Mouse (Mus musculus) spleen, adult 2 months (tissue): ENCODE measurements around the gene Ccdc153. TPM values are rescaled to one million over a fixed set of nuclear protein-coding genes. Genes with fewer than 3 reads are reported as not detected.

ENCODE experiments used
- DNase-seq, 2 experiments: peaks; one replicate each; pipeline versions ENCODE4 v3.0.0 to v3.0.0-alpha.2; 2012 to 2021; ENCODE audit warnings: low spot score in 2 of 2, low read depth in 1 of 2
- H3K27ac ChIP-seq: fragments of 200-500 bp; 2 replicates; pipeline ENCODE4 v1.5.1; 2012; ENCODE audit warnings: low read length, inconsistent platforms; ENCODE audit not compliant: insufficient read depth
- H3K27me3 ChIP-seq: fragments of 200-500 bp; 2 replicates; pipeline ENCODE4 v1.6.1; 2012; ENCODE audit warnings: mild to moderate bottlenecking, moderate library complexity, low read length, inconsistent platforms; ENCODE audit not compliant: control insufficient read depth, insufficient read depth
- H3K36me3 ChIP-seq: fragments of 200-500 bp; 2 replicates; pipeline ENCODE4 v1.6.1; 2012; ENCODE audit warnings: mild to moderate bottlenecking, low read length, inconsistent platforms; ENCODE audit not compliant: control insufficient read depth, insufficient read depth
- H3K4me1 ChIP-seq: fragments of 200-500 bp; 2 replicates; pipeline ENCODE4 v1.6.1; 2011; ENCODE audit warnings: inconsistent platforms; ENCODE audit not compliant: control insufficient read depth, insufficient read depth, insufficient read length
- H3K4me3 ChIP-seq: fragments of 200-500 bp; 2 replicates; pipeline ENCODE4 v1.5.1; 2011; ENCODE audit warnings: mild to moderate bottlenecking, inconsistent platforms; ENCODE audit not compliant: insufficient read depth, insufficient read length; ENCODE audit errors: extremely low read depth
- CTCF ChIP-seq: fragments of 200-500 bp; IDR thresholded peaks from 2 replicates; pipeline ENCODE4 v1.5.1; 2011; ENCODE audit warnings: mild to moderate bottlenecking, inconsistent platforms; ENCODE audit not compliant: insufficient read depth, insufficient read length, insufficient replicate concordance; ENCODE audit errors: extremely low read depth
- POLR2A ChIP-seq: fragments of 200-500 bp; IDR thresholded peaks from 2 replicates; pipeline ENCODE4 v1.6.1; 2011; ENCODE audit warnings: low read depth, low read length, inconsistent platforms
- WGBS: fragments of 180-500 bp; shearing (Covaris S2); methylation state at CpG from one replicate; pipeline ENCODE4 v1.1.7; 2018; 5-methylcytosine and 5-hydroxymethylcytosine counted together
- polyA plus RNA-seq: library from polyadenylated mRNA; depleted of rRNA; stranded (reverse); fragments of >200 nt; gene quantifications from 2 replicates; pipeline ENCODE4 v1.2.3, GENCODE M21; 2012; rRNA removed

Ccdc153 gene
- polyA plus RNA-seq, 1 experiment, result not detected

DNA sequence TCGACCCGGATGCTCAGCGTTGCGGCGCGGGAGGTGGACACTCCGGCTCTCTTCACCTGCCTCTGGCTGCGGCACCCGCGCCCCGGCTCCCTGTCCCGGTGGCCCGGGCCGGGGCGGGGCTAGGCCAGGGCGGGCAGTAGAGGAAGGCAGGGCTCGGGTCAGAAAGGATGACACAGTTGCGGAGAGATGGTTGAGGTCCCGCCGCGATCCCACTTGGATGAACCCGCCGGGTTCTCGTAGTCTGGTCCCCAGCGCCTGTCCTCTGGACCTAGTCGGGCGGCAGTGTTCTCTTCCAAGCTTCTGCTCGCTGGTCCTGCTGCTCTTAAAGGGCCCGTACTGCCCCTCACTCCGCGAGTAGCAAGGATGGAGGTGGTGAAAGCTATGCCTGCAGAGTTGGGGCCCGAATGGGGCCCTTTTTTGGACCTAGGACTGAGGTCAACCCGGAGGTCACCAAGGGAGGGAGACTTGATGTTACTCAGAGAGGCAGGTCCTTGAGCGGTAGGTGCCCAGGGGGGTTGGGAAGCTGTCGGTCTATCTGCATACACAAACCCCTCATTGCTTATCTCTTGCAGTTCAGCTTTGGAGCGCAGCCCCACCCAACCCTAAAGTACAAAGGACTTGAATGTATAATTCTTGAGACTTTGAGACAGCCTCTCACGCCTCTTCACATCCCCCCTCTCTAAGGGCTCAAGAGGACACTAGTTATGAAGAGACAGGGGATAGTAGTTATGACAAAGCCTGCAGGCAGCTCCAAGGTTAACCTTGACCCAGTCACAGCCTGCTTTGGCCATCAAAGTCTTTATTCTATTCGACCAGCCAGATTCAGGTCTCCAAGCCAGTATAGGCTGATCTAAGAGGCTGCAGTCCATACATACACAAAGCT is 47.8 kb downstream of the Ccdc153 start, which contains the start of gene Abcg4:
Gene Abcg4 (minus strand): TSS at position 540 of the 883 bp plus-strand sequence.
- Histone ChIP-seq H3K4me1 (peaks cover 15% of the 10 kb centered on the region), H3K4me3 (peak within 1 kb of the TSS; percentile 54), H3K36me3 (peaks cover 5% of the 10 kb centered on the region; the same call in 1 of the 2 replicates), H3K27ac (peak within 1 kb of the TSS; percentile 47; the same call in 1 of the 2 replicates), H3K27me3 (peaks cover 23% of the 10 kb centered on the region)
- 5% methylated on average over 38 of the region's 38 CpGs for WGBS
- TF ChIP-seq POLR2A (no peak), CTCF (no peak)
- no peak for DNase-seq

DNA sequence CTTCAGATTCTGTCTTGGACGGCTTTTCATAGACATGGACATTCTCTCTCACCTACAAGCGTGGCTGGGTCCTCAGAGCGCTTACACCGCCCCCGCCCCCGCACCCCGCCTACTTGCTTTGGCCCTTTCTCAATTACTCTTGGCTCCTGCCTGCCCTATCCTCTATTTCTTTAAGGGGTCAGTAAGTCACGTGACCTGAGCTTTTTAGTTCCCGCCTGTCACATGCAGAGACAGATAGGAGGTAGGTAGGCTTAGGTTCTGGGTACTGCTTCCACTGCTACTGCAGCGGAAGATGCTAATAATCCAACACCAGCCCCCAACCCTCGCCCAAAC is 48.4 kb downstream of the Ccdc153 start:
- H3K4me3 ChIP-seq, result no peak overlapping the region
- H3K27ac ChIP-seq, result 0 out of 2 replicates have a peak overlapping the region, but pooled peaks have one; percentile 47
- no peak for DNase-seq
- H3K4me1 ChIP-seq, result peaks cover 15% of the 10 kb centered on the region
- H3K27me3 ChIP-seq, result peaks cover 23% of the 10 kb centered on the region
- peaks cover 7% of the 10 kb centered on the region for H3K36me3 ChIP-seq
- TF ChIP-seq POLR2A (no peak), CTCF (no peak)
- WGBS, result 51% methylated on average over 11 of the region's 11 CpGs

DNA sequence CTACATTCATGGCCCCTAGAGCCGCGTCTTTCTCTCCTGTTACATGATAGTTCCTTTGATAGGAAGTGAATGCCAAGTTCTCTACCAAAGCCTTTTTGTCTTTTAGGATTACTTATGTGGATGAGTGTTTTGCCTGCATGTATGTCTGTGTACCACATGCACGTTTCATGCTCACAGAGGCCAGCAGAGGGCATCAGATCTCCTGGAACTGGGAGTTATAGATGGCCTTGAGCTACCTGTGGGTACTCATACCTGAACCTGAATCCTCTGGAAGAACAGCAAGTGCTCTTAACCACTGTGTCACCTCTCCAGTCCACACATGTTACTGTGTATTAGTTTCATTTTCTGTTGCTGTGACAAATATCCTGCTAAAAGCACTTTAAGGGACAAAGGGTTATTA is 52.0 kb downstream of the Ccdc153 start:
- H3K27me3 ChIP-seq, result peaks cover 18% of the 10 kb centered on the region
- H3K4me3 ChIP-seq, result no peak overlapping the region
- peaks cover 11% of the 10 kb centered on the region for H3K4me1 ChIP-seq
- H3K27ac ChIP-seq, result no peak overlapping the region
- peak; percentile 36 to 60 for DNase-seq
- 81% methylated on average over 3 of the region's 3 CpGs for WGBS
- TF ChIP-seq POLR2A, result no peak
- peak; percentile 52; the same call in 1 of the 2 replicates for TF ChIP-seq CTCF
- peaks cover 23% of the 10 kb centered on the region for H3K36me3 ChIP-seq

Other genes with a start within 250 kb of the Ccdc153 start
- gene Thy1, start 197.3 kb upstream of the Ccdc153 start, polyA plus RNA-seq, result 197 and 206 TPM in 2 replicates
- gene Usp2, start 173.7 kb upstream of the Ccdc153 start, polyA plus RNA-seq, result 0.65 and 0.69 TPM in 2 replicates
- gene Mfrp, start 138.9 kb upstream of the Ccdc153 start, polyA plus RNA-seq, result 0.02 and 0.06 TPM in 2 replicates
- 6.7 and 8.2 TPM in 2 replicates for gene C1qtnf5, start 133.4 kb upstream of the Ccdc153 start, polyA plus RNA-seq
- gene Gm49380, start 127.2 kb upstream of the Ccdc153 start, polyA plus RNA-seq, result 0.05 TPM in 1 of 2 replicates, not detected in the other
- 21.3 and 27.1 TPM in 2 replicates for gene Rnf26, start 127.2 kb upstream of the Ccdc153 start, polyA plus RNA-seq
- 12.7 and 13.9 TPM in 2 replicates for gene Mcam, start 106.2 kb upstream of the Ccdc153 start, polyA plus RNA-seq
- gene Cbl, start 6.6 kb upstream of the Ccdc153 start, polyA plus RNA-seq, result 16.1 and 20.3 TPM in 2 replicates
- 0.07 and 0.08 TPM in 2 replicates for gene Pdzd3, start 10.8 kb downstream of the Ccdc153 start, polyA plus RNA-seq
- gene Nlrx1, start 27.9 kb downstream of the Ccdc153 start, polyA plus RNA-seq, result 8.4 and 10.7 TPM in 2 replicates
- gene Abcg4, start 47.9 kb downstream of the Ccdc153 start, polyA plus RNA-seq, result 12.3 and 22.3 TPM in 2 replicates
- 24.7 and 25.2 TPM in 2 replicates for gene Hinfp, start 65.0 kb downstream of the Ccdc153 start, polyA plus RNA-seq
- 28.0 and 38.5 TPM in 2 replicates for gene C2cd2l, start 79.6 kb downstream of the Ccdc153 start, polyA plus RNA-seq
- 24.0 and 25.2 TPM in 2 replicates for gene Dpagt1, start 85.3 kb downstream of the Ccdc153 start, polyA plus RNA-seq
- gene H2afx, start 94.0 kb downstream of the Ccdc153 start, polyA plus RNA-seq, result 117 and 258 TPM in 2 replicates
- 121 and 147 TPM in 2 replicates for gene Hmbs, start 103.6 kb downstream of the Ccdc153 start, polyA plus RNA-seq
- 23.7 and 25.6 TPM in 2 replicates for gene Vps11, start 121.0 kb downstream of the Ccdc153 start, polyA plus RNA-seq
- gene Hyou1, start 138.8 kb downstream of the Ccdc153 start, polyA plus RNA-seq, result 39.8 and 44.3 TPM in 2 replicates
- 24.5 and 25.4 TPM in 2 replicates for gene Slc37a4, start 156.2 kb downstream of the Ccdc153 start, polyA plus RNA-seq
- gene Rps25, start 166.5 kb downstream of the Ccdc153 start, polyA plus RNA-seq, result 137 and 144 TPM in 2 replicates
- gene Trappc4, start 166.9 kb downstream of the Ccdc153 start, polyA plus RNA-seq, result 22.9 and 29.7 TPM in 2 replicates
- 18.1 and 26.0 TPM in 2 replicates for gene Ccdc84, start 177.9 kb downstream of the Ccdc153 start, polyA plus RNA-seq
- 0.09 and 0.15 TPM in 2 replicates for gene Foxr1, start 200.5 kb downstream of the Ccdc153 start, polyA plus RNA-seq
- not detected in 2 replicates for gene Upk2, start 214.3 kb downstream of the Ccdc153 start, polyA plus RNA-seq
- 42.2 and 50.3 TPM in 2 replicates for gene Bcl9l, start 242.1 kb downstream of the Ccdc153 start, polyA plus RNA-seq